In genomic region chr16:6907550-6907949, GRCm38 (mm10) we compare ENCODE assay signal across 17 mouse cellular contexts.
A peak's percentile ranks its signal among the peaks of the same experiment; 100 is the strongest.
DNase-seq lines count a peak whose midpoint lies in the region; ATAC-seq and TF ChIP-seq lines count a peak whose summit lies in the region.
"Had no signal": no experiment of that assay in that cellular context is flagged by ENCODE, and none has a peak within 500 bp of the region (broad histone marks: within the 10 kb centered on the region; RNA-seq: fewer than 3 reads in every experiment).

No protein-coding gene starts in this region.

- intact Hi-C loops in heart, adult 2 months (cut with DNase I), result no loop called here

- no peak overlapping the region for H3K4me3 ChIP-seq in forebrain, postnatal 0 days (ENCODE audit: low read depth, low read length)
- H3K4me3 ChIP-seq in forebrain, embryonic 10.5 days, result no peak overlapping the region
- no peak overlapping the region for H3K4me3 ChIP-seq in lung, postnatal 0 days (ENCODE audit: low read depth, low read length)
- no peak overlapping the region for H3K4me3 ChIP-seq in cerebellum, adult 2 months (replicated peaks; ENCODE audit: insufficient read depth, low read depth, low read length)
- H3K4me3 ChIP-seq in heart, adult 2 months, result no peak overlapping the region
- H3K4me3 ChIP-seq: erythroblast, embryonic 14.5 days; gastrocnemius, adult 2 months; limb, embryonic 12.5 days; liver, embryonic 15.5 days; stomach, embryonic 15.5 days had no signal

- no peaks in the 10 kb centered on the region for H3K79me2 ChIP-seq in heart, adult 2 months (replicated peaks; ENCODE audit: control insufficient read depth, insufficient read depth, low read length)

- H3K9me3 ChIP-seq in forebrain, postnatal 0 days (ENCODE audit: low read length), result no peaks in the 10 kb centered on the region
- H3K9me3 ChIP-seq in forebrain, embryonic 10.5 days, result no peaks in the 10 kb centered on the region
- H3K9me3 ChIP-seq in lung, postnatal 0 days (ENCODE audit: low read length), result no peaks in the 10 kb centered on the region
- H3K9me3 ChIP-seq: limb, embryonic 12.5 days; liver, embryonic 15.5 days; stomach, embryonic 15.5 days had no signal

- no peaks in the 10 kb centered on the region for H3K4me1 ChIP-seq in forebrain, postnatal 0 days (ENCODE audit: insufficient read depth)
- no peaks in the 10 kb centered on the region for H3K4me1 ChIP-seq in forebrain, embryonic 10.5 days
- H3K4me1 ChIP-seq in lung, postnatal 0 days (ENCODE audit: insufficient read depth, low read depth, low read length), result no peaks in the 10 kb centered on the region
- peaks cover 25% of the 10 kb centered on the region for H3K4me1 ChIP-seq in cerebellum, adult 2 months (ENCODE audit: control insufficient read depth, insufficient read depth, low read length)
- H3K4me1 ChIP-seq in heart, adult 2 months (ENCODE audit: control insufficient read depth, insufficient read depth, low read length), result no peaks in the 10 kb centered on the region
- H3K4me1 ChIP-seq: limb, embryonic 12.5 days; liver, embryonic 15.5 days; stomach, embryonic 15.5 days had no signal

- no peak for TF ChIP-seq POLR2A in cerebellum, adult 2 months (IDR thresholded peaks at IDR 0.05; ENCODE audit: borderline replicate concordance, insufficient read depth, low read length)
- no peak for TF ChIP-seq POLR2A in heart, adult 2 months (IDR thresholded peaks at IDR 0.05; ENCODE audit: insufficient read depth, low read depth, low read length)

- H3K9ac ChIP-seq in forebrain, postnatal 0 days, result no peak overlapping the region
- no peak overlapping the region for H3K9ac ChIP-seq in lung, postnatal 0 days (replicated peaks; ENCODE audit: low read depth)
- no peak overlapping the region for H3K9ac ChIP-seq in heart, adult 2 months (ENCODE audit: low read depth, low read length)
- H3K9ac ChIP-seq: limb, embryonic 12.5 days; liver, embryonic 15.5 days; stomach, embryonic 15.5 days had no signal

- 0 out of 2 replicates have a peak overlapping the region, but pooled peaks have one; percentile 11 for H3K27ac ChIP-seq in forebrain, postnatal 0 days (ENCODE audit: low read depth, low read length)
- H3K27ac ChIP-seq in forebrain, embryonic 10.5 days, result no peak overlapping the region
- no peak overlapping the region for H3K27ac ChIP-seq in lung, postnatal 0 days (ENCODE audit: low read length)
- H3K27ac ChIP-seq in cerebellum, adult 2 months (ENCODE audit: insufficient read depth, low read length), result no peak overlapping the region
- no peak overlapping the region for H3K27ac ChIP-seq in heart, adult 2 months
- H3K27ac ChIP-seq: gastrocnemius, adult 2 months; limb, embryonic 12.5 days; liver, embryonic 15.5 days; stomach, embryonic 15.5 days had no signal

- no peak for TF ChIP-seq EP300 in lung, postnatal 0 days (IDR thresholded peaks at IDR 0.05)
- no peak for TF ChIP-seq EP300 in heart, adult 2 months (IDR thresholded peaks at IDR 0.05; ENCODE audit: insufficient read depth, low read depth, low read length)

- no peaks in the 10 kb centered on the region for H3K27me3 ChIP-seq in forebrain, postnatal 0 days (ENCODE audit: insufficient read depth, low read length)
- no peaks in the 10 kb centered on the region for H3K27me3 ChIP-seq in forebrain, embryonic 10.5 days (ENCODE audit: poor library complexity, severe bottlenecking)
- H3K27me3 ChIP-seq in lung, postnatal 0 days (replicated peaks; ENCODE audit: insufficient read depth, low read length), result no peaks in the 10 kb centered on the region
- no peaks in the 10 kb centered on the region for H3K27me3 ChIP-seq in cerebellum, adult 2 months (ENCODE audit: control insufficient read depth, insufficient read depth, low read length)
- no peaks in the 10 kb centered on the region; the same call in 1 of the 2 replicates for H3K27me3 ChIP-seq in heart, adult 2 months (ENCODE audit: control insufficient read depth, insufficient read depth, low read length)
- H3K27me3 ChIP-seq: limb, embryonic 12.5 days; liver, embryonic 15.5 days; stomach, embryonic 15.5 days had no signal

- H3K4me2 ChIP-seq in forebrain, postnatal 0 days (ENCODE audit: low read depth), result no peak overlapping the region
- no peak overlapping the region for H3K4me2 ChIP-seq in lung, postnatal 0 days (replicated peaks; ENCODE audit: low read depth, low read length)
- H3K4me2 ChIP-seq: heart, embryonic 11.5 days; limb, embryonic 12.5 days; liver, embryonic 15.5 days; stomach, embryonic 15.5 days had no signal

- H3K36me3 ChIP-seq in forebrain, postnatal 0 days (ENCODE audit: insufficient read depth), result no peaks in the 10 kb centered on the region
- no peaks in the 10 kb centered on the region for H3K36me3 ChIP-seq in forebrain, embryonic 10.5 days (replicated peaks)
- no peaks in the 10 kb centered on the region for H3K36me3 ChIP-seq in lung, postnatal 0 days (ENCODE audit: insufficient read depth, low read length)
- H3K36me3 ChIP-seq in heart, adult 2 months (ENCODE audit: control insufficient read depth, insufficient read depth, low read length), result no peaks in the 10 kb centered on the region
- H3K36me3 ChIP-seq: limb, embryonic 12.5 days; liver, embryonic 15.5 days; stomach, embryonic 15.5 days had no signal

- ATAC-seq in forebrain, postnatal 0 days, result peak; percentile 72
- ATAC-seq in lung, postnatal 0 days, result no peak

- TF ChIP-seq CTCF in forebrain, postnatal 0 days (IDR thresholded peaks at IDR 0.05; ENCODE audit: low read depth), result no peak
- TF ChIP-seq CTCF in lung, postnatal 0 days (IDR thresholded peaks at IDR 0.05), result no peak
- no peak for TF ChIP-seq CTCF in cerebellum, adult 2 months (IDR thresholded peaks at IDR 0.05; ENCODE audit: borderline replicate concordance, insufficient read depth, low read depth, low read length)
- no peak for TF ChIP-seq CTCF in heart, adult 2 months (IDR thresholded peaks at IDR 0.05)

- WGBS in forebrain, postnatal 0 days, result 31% methylated on average over 6 of the region's 6 CpGs
- 90% methylated on average over 6 of the region's 6 CpGs for WGBS in forebrain, embryonic 10.5 days
- WGBS in lung, postnatal 0 days, result 28% methylated on average over 6 of the region's 6 CpGs
- WGBS in cerebellum, adult 2 months, result 9% methylated on average over 6 of the region's 6 CpGs
- WGBS in heart, adult 2 months, result 31% methylated on average over 6 of the region's 6 CpGs

- peak; percentile 61 for DNase-seq in forebrain, postnatal 0 days
- DNase-seq in forebrain, embryonic 10.5 days (ENCODE audit: extremely low spot score, low spot score), result no peak
- DNase-seq in lung, postnatal 14 days, result peak; percentile 28
- no peak for DNase-seq in lung, postnatal 0 days (ENCODE audit: low spot score)
- peak; percentile 49 to 56 for DNase-seq in cerebellum, adult 2 months
- DNase-seq in cerebellum, postnatal 36 days, result peak; percentile 19 to 29
- DNase-seq in thymus, postnatal 25 days, result no peak
- no peak for DNase-seq in heart, adult 2 months
- DNase-seq: gastrocnemius, adult 2 months; kidney, adult 11 months; kidney, postnatal 36 days; thymus, postnatal 36 days had no signal

Comparison
In these comparisons a context has a peak if more than half of its experiments do, and no peak if none do; other contexts are left out.
1. DNase-seq: peak in forebrain, postnatal 0 days (single experiment), lung, postnatal 14 days (single experiment), cerebellum, adult 2 months (2 of 2) and cerebellum, postnatal 36 days (2 of 2); none in forebrain, embryonic 10.5 days (single experiment), lung, postnatal 0 days (single experiment), thymus, postnatal 25 days (single experiment) and heart, adult 2 months (0 of 2).